Mouse (Mus musculus): ENCODE measurements around the gene Fbxw17. TPM values are rescaled to one million over a fixed set of nuclear protein-coding genes. Genes with fewer than 3 reads are reported as not detected.
A peak's percentile ranks its signal among the peaks of the same experiment; 100 is the strongest.
"Not testable (repeated sequence)": the region's sequence is repeated elsewhere in the genome, so short reads cannot be mapped to it uniquely, and the experiment has no call there.

Gene Fbxw17
- 10 to 100 TPM; 12.2 to 21.0 TPM for total RNA-seq (2021)

GRCm38 (mm10) chr13:50417389-50418183, at the start of gene Fbxw17:
Gene Fbxw17, plus strand, starts transcription at chr13:50417864.
- peak; percentile 59 to 61 for DNase-seq (ENCODE audit: extremely low spot score in 1 of 2, low spot score in 1 of 2)

- not testable (repeated sequence) for DNase-seq (ENCODE audit: extremely low spot score in 1 of 2, low spot score in 1 of 2)
Measured at GRCm38 (mm10) chr13:50372934-50373705, 44.5 kb upstream of the Fbxw17 start.

- DNase-seq (ENCODE audit: extremely low spot score in 1 of 2, low spot score in 1 of 2), result not testable (repeated sequence)
Measured at GRCm38 (mm10) chr13:50389146-50389545, 28.5 kb upstream of the Fbxw17 start.

GRCm38 (mm10) chr13:50418421-50418820, 757 bp downstream of the Fbxw17 start:
- DNase-seq (ENCODE audit: extremely low spot score in 1 of 2, low spot score in 1 of 2), result no peak

- DNase-seq (ENCODE audit: extremely low spot score in 1 of 2, low spot score in 1 of 2), result no peak
Measured at GRCm38 (mm10) chr13:50423625-50424209, 6.1 kb downstream of the Fbxw17 start.

- no peak for DNase-seq (ENCODE audit: extremely low spot score in 1 of 2, low spot score in 1 of 2)
Measured at GRCm38 (mm10) chr13:50424517-50424916, 6.9 kb downstream of the Fbxw17 start.

- no peak for DNase-seq (ENCODE audit: extremely low spot score in 1 of 2, low spot score in 1 of 2)
Measured at GRCm38 (mm10) chr13:50426686-50427085, 9.0 kb downstream of the Fbxw17 start.

- DNase-seq (ENCODE audit: extremely low spot score in 1 of 2, low spot score in 1 of 2), result no peak
Measured at GRCm38 (mm10) chr13:50443812-50444211, 26.1 kb downstream of the Fbxw17 start, which contains the start of gene Gm47429. Gene Gm47429, minus strand, starts transcription at chr13:50443912.

- DNase-seq (ENCODE audit: extremely low spot score in 1 of 2, low spot score in 1 of 2), result no peak
Measured at GRCm38 (mm10) chr13:50445261-50445660, 27.6 kb downstream of the Fbxw17 start.

- DNase-seq (ENCODE audit: extremely low spot score in 1 of 2, low spot score in 1 of 2), result not testable (repeated sequence)
Measured at GRCm38 (mm10) chr13:50452266-50452665, 34.6 kb downstream of the Fbxw17 start.

- DNase-seq (ENCODE audit: extremely low spot score in 1 of 2, low spot score in 1 of 2), result no peak
Measured at GRCm38 (mm10) chr13:50453426-50453825, 35.8 kb downstream of the Fbxw17 start.

GRCm38 (mm10) chr13:50460433-50460832, 42.8 kb downstream of the Fbxw17 start:
- DNase-seq (ENCODE audit: extremely low spot score in 1 of 2, low spot score in 1 of 2), result not testable (repeated sequence)

GRCm38 (mm10) chr13:50464621-50465562, 47.2 kb downstream of the Fbxw17 start:
- DNase-seq (ENCODE audit: extremely low spot score in 1 of 2, low spot score in 1 of 2), result no peak

- no peak for DNase-seq (ENCODE audit: extremely low spot score in 1 of 2, low spot score in 1 of 2)
Measured at GRCm38 (mm10) chr13:50467007-50467406, 49.3 kb downstream of the Fbxw17 start, which contains the start of gene Nutm2. Gene Nutm2, plus strand, starts transcription at chr13:50467307.

Other genes with a start within 250 kb of the Fbxw17 start
- gene Gm906, start 167.6 kb upstream of the Fbxw17 start, total RNA-seq (2021), result not detected
- not detected for gene Gm47429, start 26.0 kb downstream of the Fbxw17 start, total RNA-seq (2021)
- gene Nutm2, start 49.4 kb downstream of the Fbxw17 start, total RNA-seq (2021), result not detected
- gene Gm904, start 225.4 kb downstream of the Fbxw17 start, total RNA-seq (2021), result not detected